Mouse (Mus musculus) layer of hippocampus, postnatal 25 days (tissue): ENCODE data around the gene Dnah14. TPM values are rescaled to one million over a fixed set of nuclear protein-coding genes. Genes with fewer than 3 reads are reported as not detected.
"Not testable (repeated sequence)": the region's sequence is repeated elsewhere in the genome, so short reads cannot be mapped to it uniquely, and the experiment has no call there.

Source experiments
- DNase-seq, 2 experiments: peaks; one replicate each; pipeline ENCODE4 v3.0.0; 2022; ENCODE audit warnings: mixed read lengths in 2 of 2, low spot score in 1 of 2; ENCODE audit errors: extremely low spot score in 1 of 2
- total RNA-seq, 2 experiments: library from RNA; stranded (reverse); gene quantifications; 2 replicates each; pipeline ENCODE4 v1.2.3; 2021

The Dnah14 gene
- total RNA-seq, 2 experiments from 2014 or later = 0.25 to 0.87 TPM

DNA sequence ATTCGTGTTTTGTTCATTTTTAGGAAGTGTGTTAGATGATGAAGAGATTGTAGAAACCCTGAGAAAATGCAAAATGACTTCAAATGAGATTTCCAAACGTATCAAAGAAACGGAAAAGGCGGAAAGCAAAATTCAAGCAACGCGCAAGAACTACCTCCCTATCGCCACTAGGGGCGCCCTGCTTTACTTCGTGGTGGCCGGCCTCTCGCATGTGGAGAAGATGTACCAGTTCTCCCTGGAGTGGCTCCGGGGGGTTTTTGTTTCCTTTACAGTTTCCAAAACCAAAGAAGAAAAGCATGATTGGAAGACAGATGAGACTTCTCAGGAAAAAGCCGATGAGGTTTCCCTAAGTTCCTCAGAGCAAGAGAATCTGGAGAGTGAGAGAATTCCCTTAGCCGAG, 193.0 kb downstream of the Dnah14 start:
- peak in 1 of 2 experiments; percentile 7 for DNase-seq

DNA sequence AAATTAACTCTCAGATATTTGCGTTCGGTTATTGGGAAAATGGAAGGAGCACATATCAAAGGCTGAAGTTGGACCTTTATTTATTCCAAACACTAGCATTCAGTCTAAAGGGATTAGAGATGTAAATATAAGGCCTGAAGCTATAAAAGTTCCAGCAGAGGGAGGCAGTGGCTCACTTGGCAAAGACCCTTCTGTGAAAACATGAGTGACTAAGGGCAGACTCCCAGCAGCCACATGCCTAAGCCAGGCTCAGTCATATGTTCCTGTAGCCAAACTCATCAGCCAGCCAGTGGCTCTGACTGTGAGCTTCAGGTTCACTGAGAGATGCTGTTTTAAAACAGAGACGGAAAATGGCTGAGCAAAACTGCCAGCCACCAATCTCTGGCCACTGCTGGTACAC, 195.5 kb downstream of the Dnah14 start:
- no peak for DNase-seq

DNA sequence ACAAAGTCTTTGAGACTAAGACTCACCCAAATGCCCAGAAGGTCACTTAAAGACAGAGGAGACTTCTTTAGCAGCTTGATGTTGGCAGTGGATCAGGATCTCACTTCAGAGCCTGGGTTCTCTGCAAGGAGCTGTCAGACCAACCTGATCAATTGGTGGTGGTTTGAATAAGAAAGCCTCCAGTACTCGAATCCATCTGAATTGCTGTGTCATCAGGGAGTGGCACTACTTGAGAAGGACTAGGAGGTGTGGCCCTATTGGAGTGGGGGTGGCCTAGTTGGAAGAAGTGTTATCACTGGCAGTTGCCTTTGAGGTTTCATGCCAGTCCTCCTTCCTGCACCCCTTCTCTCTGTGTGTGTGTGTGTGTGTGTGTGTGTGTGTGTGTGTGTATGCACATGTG, 200.2 kb downstream of the Dnah14 start:
- DNase-seq = no peak

DNA sequence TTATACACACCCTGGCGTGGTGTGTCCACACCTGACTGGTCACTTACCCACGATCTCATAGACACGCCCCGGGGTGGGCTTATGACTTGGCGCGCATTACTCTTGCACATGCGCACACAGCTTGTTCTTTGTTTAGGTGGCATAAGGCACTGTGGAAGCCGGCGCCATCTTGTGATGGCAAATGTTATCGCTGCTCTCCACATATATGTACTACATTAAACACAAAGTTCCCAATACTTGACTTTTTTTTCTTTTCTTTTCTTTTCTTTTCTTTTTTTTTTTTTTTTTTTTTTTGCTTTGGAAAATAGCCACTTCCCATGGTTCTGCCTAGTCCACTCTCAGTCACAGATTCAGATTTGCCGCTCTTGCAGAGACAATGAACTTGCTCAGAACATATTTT, 206.2 kb downstream of the Dnah14 start:
- not testable (repeated sequence) for DNase-seq

GRCm38 (mm10) chr1:181789952-181790351, 213.6 kb downstream of the Dnah14 start:
- DNase-seq = no peak

- DNase-seq = peak in 1 of 2 experiments; percentile 12
These were observed 217.2 kb downstream of the Dnah14 start for GRCm38 (mm10) chr1:181793541-181793940.

DNA sequence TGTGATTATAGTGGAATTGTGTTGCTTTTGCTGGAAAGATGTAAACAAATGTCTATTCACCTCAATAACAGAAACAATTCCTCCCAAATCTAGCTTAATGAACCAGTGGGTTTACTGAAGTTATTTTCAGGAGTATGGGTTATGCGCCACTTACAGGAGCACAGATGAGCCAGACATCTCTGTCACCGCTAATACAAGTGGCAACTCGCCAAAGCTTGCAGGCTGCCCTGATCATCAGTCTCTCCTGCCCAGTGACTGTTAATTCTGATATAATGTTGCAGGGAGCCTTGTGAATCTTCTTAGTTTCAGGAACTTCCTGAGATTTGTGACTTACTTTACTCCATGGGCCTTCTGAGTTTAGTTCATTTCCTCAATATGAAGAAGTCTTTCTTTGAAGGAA, 223.6 kb downstream of the Dnah14 start:
- DNase-seq = no peak

DNA sequence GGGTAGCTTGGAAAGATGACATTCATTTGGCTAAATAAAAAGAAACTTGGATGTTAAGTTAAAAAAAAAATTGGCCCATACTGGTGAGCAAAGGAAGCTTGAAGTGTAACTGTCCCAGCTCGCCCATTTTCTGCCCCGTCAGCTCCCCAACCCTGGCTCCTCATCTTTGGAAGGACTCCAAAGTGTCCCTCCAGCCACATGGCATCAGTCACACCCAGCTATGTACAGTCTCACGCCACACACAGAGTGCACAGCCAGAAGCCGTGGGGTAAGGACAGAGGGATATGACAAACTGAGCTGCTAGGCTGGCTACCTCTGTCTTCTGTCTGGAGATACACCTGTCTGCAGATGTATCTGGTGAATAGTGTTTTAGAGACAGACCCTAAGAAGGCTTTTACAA, 224.3 kb downstream of the Dnah14 start:
- DNase-seq = no peak

DNA sequence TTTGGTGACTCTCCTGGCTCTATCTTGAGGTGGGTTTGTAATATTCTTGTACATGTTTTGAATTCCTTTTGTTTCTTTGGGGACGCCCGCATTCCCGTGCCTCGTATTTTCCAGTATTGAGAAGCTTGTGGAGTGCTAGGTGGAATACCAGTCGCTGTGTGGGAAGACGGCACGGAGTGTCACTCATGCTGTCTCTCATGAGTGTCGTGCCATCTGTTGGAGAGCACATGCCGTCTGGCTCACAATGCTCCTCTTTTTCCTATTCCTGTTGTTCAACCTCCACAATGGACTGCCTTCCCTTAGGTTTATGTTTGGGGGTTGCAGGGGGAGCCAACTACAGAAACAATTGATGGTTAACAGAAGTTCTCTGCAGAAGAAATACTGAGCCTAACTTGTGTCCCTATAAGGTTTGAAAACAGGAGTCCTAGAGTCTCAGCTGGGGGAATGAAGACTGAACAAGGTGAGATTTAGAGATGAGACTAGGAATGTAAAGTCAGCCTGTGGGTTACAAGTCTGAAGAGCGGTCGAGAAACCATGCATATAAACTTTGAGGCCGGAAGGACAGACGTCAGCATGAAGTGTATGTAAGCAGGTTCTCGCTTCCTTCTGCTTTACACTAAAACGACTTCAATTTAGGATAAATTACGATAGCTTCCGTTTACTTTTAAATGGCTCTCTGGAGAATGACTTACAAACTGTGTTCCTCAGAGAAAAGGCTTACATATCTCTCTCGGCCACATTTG, 235.3 kb downstream of the Dnah14 start:
- DNase-seq = peak in 1 of 2 experiments; percentile 26

- DNase-seq = no peak
These were observed 250.4 kb downstream of the Dnah14 start for GRCm38 (mm10) chr1:181826716-181827115.

DNA sequence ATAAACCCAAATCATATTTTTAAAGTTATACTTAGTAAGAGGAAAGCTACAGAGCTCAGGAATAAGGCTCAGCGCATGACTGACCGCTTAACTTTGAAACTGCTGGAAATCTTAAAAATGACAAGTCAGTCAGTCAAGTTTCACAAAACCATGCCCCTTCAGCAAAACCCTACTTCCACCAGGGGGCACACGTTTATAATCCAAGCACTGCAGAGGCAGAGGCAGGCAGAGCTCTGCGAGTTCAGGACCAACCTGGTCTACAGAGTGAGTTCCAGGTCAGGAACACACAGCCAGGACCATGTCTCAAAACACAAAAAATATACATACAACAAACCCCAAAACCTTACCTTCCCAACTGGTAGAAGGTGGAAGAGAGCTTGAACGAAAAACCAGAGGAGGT, 252.0 kb downstream of the Dnah14 start:
- no peak for DNase-seq

- no peak for DNase-seq
These were observed 256.4 kb downstream of the Dnah14 start for GRCm38 (mm10) chr1:181832720-181833119.

- DNase-seq = no peak
These were observed 256.8 kb downstream of the Dnah14 start for GRCm38 (mm10) chr1:181833143-181833542.

- DNase-seq = no peak
These were observed 261.8 kb downstream of the Dnah14 start for GRCm38 (mm10) chr1:181838111-181838510.

- no peak for DNase-seq
These were observed 263.5 kb downstream of the Dnah14 start for GRCm38 (mm10) chr1:181839746-181840366.

GRCm38 (mm10) chr1:181841396-181841795, 265.0 kb downstream of the Dnah14 start:
- no peak for DNase-seq

DNA sequence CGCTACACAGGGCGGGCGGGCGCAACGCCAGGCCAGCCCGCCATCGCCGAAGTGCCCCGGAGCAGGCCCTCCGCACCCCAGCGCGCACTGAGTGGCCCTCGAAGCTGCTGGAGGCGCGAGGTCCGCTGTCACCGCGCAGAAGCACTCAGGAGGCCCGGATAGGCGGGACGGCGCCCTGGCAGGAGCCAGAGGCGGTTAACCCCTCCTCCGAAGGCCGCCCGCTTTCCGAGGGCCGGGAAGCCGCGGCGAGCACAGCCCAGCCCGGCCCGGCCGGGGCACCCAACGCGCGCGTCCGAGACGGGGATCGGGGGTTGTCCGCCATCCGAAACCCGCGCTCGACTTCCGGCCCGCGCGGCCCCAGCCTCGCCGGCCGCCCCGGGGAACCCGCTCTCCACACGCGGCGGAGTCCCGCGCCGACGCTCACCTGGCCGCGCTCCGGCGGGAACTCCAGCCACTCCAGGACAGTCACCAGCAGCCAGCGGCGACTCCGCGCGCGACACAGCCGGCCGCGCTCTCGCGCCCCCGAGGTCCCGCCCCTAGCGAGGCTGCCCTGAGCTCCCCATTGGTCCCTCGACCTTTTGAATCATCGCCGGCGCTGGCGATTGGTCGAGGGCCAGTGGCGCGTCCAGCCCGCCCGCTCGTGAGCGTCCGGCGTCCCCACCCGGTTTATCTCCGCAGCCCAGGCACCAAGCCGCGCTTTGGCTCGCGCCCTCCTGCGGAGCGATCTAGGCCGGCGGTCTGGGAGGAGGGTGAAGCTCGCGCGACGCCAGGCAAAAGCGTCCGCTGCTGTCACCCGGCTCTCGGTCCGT, 265.7 kb downstream of the Dnah14 start:
- DNase-seq = peak; percentile 82 to 89

DNA sequence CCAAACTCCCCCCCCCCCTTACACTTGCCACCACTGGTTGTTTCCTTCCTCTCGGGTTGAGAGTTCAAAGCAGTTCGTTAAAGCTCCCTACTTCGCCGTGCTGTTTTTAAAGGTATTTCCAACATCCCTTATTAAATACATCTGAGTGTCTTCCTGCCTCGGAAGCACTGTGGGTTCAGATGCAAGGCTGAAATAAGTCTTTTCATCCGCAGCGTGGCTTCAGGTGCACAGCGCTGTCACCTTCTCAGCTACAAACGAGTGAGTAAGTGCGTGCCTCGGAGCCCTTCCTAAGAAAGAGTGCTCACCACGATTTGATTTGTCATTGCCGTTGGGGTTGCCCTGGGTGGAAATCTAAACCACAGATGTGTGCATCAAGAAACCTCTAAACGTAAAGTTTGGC, 266.4 kb downstream of the Dnah14 start, which contains the start of gene Lbr:
Gene Lbr, minus strand, starts transcription at position 266 of the 400 bp plus-strand sequence.
- DNase-seq = no peak

GRCm38 (mm10) chr1:181844874-181845547, 268.7 kb downstream of the Dnah14 start:
- DNase-seq = no peak

- DNase-seq = no peak
These were observed 269.4 kb downstream of the Dnah14 start for GRCm38 (mm10) chr1:181845767-181846166.

GRCm38 (mm10) chr1:181847396-181847795, 271.0 kb downstream of the Dnah14 start:
- DNase-seq = no peak
